Mouse (Mus musculus): ENCODE data around the gene Flrt1.

The Flrt1 gene

DNA sequence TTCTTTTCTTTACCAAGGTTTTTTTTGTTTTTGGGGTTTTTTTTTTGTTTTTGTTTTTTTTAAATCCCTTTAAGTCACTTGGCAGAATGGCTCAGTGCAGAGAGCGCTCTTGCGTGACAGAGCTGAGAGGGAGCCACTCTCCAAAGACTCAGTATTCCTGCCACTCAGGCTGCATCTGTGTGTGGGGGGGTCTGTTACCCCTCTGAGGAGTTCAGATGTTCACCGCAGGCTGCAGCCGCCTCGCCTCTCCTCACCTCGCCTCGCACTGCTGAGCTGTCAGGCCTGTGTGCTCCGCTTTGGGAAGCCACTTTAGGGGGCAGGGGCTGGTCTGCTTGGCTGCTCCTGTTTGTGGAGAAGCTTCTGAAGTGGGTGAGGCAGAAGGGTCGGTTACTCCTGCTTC is at the start of gene Flrt1:
TSS of gene Flrt1 (minus strand) at position 186 of the 400 bp plus-strand sequence.
- no peak for TF ChIP-seq GATA4 (IDR thresholded peaks at IDR 0.05; ENCODE audit: insufficient replicate concordance, low read length)

DNA sequence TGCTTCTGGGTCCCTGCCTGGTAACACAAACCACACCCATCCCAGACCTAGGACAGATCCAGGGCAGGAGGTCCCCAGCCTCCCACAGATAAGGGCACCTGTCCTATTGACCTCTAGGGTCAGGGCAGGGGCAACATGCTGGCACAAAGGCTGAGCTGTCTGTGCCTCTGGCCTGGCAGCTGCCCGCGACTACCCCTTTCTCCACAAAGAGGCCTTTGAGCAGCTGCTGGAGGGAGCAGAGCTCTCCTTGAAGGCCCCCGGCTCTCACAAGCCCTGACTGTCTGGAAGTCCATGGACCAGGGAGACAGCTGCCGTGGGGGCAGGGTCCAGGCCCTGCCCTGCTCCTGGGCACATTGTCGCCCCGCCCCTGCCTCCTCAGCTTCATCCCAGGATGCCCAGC is 49.7 kb upstream of the Flrt1 start:
- peak; percentile 82; the same call in 1 of the 2 replicates for TF ChIP-seq GATA4 (IDR thresholded peaks at IDR 0.05; ENCODE audit: insufficient replicate concordance, low read length)

DNA sequence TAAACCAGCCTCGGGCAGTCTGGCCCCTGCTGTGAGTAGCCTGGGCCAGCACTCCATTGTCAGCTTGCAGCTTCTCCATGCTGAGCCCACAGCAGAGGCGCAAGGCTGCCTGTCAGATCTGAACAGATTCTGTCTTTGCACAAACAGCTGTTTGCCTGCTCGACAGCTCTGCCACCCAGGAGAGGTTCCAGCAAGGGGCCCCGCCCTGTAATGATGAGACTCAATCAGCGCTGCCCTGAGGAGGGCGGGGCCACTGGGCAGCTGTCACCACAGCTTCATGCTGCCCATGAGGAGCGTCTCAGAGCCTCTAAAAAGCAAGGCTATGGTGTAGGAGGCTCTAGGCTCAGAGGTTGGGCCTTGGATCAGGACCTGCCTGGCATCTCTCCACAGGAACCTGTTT is 47.7 kb upstream of the Flrt1 start:
- TF ChIP-seq GATA4 (IDR thresholded peaks at IDR 0.05; ENCODE audit: insufficient replicate concordance, low read length): no peak

DNA sequence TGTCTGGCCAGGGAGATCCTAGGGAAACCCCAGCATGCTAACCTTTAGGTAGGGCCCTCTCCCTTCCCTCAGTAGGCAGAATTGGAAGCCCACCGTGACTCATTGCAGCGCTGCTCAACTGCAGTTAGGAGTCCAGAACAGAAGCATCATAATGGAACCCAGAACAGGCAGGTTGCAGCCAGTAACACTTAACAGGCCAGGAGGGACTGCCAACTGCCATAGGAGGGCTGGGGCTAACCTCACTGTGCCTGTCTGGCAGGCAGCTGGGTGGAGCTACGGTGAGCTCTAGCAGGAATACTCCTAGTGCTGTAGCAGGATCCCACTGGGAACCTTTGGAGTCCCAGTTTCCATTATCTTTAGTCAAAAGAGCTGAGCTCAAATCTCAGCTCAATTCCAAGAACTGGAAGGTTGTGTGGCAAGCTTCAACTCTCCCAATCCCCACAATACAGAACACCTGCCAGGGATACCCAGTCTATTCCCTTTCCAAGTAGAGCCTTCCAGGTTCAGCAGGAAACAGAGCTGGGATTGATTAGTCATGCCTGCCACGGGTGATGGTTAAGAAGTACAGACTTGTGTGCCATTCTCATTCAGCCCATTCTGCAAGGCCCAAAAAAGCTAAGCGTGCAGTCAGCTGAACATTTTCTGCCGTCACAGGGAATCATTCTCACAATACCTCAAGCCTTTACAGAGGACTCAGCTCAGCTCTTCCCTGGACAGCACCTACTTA is 46.6 kb upstream of the Flrt1 start:
- no peak for TF ChIP-seq GATA4 (IDR thresholded peaks at IDR 0.05; ENCODE audit: insufficient replicate concordance, low read length)

DNA sequence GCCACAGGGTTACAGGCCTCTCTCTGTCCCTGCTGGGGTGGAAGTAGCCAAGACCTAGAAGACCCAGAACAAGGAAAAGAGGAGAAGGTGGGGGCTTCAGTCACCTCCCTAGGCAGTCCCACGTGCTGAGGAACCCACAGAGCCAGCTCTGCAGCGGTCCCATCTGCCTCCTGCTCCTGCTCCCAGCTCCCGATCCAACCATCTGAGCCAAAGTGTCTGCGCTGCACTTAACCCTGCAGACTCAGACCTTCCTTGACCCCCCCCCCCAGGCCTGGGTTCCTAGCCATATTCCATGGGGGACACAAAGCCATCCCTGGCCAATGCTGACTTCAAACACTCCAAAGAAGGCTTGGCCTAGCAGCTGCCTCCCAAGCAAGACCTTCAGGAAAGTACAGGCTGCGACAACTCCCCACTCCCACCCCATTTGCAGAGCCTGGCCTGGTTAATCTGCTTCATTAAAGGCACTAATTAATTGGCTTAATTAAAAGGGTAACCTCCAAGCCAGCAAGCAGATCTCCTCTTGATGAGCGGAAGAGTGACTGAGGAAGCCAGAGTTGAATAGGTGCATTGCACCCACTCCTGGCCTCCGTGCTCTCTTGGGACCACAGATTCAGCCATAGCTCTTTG is 45.9 kb upstream of the Flrt1 start:
- TF ChIP-seq GATA4 (IDR thresholded peaks at IDR 0.05; ENCODE audit: insufficient replicate concordance, low read length): no peak

DNA sequence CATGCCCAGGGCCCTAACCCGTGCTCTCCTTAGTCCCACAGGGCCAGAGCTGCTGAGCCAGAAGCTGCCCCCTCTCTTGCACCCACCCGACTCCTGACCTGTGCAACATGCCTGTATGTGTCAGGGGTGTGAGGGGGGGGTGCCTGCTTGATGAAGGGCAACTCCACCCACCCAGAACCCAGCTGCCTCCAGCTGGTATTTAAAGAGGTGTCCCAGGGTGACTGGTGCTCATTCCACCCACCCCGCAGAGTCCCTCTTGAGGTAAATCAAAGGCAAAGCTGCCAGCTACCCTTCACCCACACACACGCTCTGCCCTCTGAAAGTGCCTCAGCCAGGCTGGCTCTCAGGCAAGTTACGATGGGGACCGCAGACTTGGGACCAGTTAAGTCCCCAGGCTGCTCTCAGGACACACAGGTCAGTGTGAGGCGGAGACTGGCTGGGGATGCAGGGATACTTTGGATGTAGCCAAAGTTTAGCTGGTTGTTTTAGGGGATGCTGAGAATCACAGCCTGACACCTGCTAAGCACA is 43.7 kb upstream of the Flrt1 start:
- no peak for TF ChIP-seq GATA4 (IDR thresholded peaks at IDR 0.05; ENCODE audit: insufficient replicate concordance, low read length)

DNA sequence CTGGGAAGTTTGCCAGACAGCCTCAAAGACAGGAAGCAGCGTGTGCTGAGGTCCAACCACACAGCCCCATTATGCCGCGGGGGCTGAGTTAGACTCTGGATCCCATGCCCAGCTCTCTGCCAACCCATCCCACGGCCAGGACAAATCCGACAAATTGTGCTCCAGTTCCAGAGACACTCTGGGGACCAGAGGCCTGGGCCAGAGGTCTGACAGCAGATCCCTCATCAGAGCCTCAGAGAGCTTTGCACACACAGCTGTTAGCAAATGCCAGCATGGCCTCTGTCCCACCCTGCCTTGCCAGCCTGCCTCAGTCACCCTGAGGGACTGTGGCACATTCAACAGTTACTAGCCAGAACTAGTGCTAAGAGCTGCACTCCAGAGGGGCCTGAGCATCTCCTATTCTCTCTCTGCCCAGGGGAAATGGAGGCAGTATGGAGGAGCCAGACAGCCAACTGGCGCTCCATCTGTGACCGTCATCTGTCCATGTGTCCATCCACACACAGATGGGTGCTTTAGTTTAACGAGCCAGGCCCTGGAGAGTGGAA is 43.1 kb upstream of the Flrt1 start:
- no peak for TF ChIP-seq GATA4 (IDR thresholded peaks at IDR 0.05; ENCODE audit: insufficient replicate concordance, low read length)

DNA sequence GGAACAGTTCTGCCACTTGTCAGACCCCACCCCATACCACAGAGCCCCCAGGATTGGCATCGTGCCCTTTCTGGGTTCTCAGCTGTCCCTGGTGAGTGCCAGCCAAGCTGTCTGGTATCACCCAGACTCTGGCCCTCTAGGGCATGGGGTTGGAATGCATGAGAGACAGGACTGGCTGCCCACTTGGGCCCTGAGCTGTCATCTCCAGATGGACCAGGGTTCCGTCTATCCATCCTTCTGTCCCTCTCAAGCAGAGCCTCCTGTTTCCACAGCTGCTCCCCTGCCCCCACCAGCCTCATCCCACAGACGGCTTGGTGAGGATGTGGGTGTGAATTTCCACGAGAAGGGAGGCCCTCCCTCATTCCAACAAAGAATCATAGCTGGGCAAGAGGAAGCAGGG is 42.6 kb upstream of the Flrt1 start:
- TF ChIP-seq GATA4 (IDR thresholded peaks at IDR 0.05; ENCODE audit: insufficient replicate concordance, low read length): no peak

DNA sequence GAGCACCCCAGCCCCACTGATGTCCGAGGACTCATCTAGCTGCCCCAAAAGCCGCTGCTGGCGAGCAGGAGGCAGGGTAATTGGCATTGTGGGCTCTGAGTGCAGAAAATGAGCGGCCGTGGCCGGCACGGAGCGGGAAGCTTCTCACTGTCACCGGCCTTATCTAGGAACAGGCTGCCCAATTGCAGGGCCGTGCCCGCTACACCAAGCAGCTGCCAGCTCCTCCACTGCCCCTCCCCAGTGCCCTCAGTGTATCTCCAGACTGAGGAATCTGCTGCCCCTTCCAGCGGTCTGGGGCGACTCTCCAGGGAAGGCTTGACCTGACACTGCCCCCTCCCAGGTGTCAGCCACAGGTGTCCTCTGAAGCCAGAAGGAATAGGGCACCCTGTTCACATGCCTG is 40.8 kb upstream of the Flrt1 start:
- TF ChIP-seq GATA4 (IDR thresholded peaks at IDR 0.05; ENCODE audit: insufficient replicate concordance, low read length): no peak

DNA sequence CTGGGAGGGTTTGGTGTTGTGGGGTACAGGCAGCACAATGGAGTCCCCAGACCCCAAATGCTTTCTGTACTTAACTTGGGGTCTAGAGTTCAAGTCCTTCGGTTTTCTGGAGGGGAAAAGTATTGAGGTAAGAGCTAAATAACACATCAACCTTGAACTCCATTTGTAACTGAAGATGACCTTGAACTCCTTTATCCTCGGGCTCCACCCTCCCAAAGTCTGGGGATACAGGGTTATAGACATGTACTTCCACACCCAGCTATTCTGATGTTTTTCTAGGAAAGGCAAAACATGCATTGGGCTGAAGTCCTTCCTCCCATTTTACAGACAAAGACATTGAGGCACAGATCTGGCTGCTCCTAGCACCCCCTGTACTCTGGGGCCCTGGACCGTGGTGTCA is 38.9 kb upstream of the Flrt1 start:
- no peak for TF ChIP-seq GATA4 (IDR thresholded peaks at IDR 0.05; ENCODE audit: insufficient replicate concordance, low read length)

DNA sequence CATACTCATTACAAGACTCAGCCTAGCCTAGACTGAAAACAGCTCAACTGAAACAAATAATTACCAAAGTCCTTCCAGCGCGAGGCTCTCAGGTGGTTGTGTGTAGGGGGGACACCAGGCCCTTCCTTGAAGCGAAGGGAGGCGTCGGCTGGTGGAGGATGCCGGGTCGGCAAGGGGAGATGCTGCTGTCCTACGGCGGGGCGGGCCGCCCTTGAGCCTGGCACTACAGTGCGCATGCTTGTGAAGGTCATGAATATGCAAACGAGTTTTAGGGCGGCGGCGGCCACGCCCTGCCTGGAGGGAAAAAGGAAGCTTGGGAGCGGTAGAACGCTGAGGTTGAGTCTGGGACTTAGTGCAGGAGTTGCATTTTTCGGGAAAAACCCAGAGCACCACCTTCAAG is 38.3 kb upstream of the Flrt1 start:
- no peak for TF ChIP-seq GATA4 (IDR thresholded peaks at IDR 0.05; ENCODE audit: insufficient replicate concordance, low read length)

DNA sequence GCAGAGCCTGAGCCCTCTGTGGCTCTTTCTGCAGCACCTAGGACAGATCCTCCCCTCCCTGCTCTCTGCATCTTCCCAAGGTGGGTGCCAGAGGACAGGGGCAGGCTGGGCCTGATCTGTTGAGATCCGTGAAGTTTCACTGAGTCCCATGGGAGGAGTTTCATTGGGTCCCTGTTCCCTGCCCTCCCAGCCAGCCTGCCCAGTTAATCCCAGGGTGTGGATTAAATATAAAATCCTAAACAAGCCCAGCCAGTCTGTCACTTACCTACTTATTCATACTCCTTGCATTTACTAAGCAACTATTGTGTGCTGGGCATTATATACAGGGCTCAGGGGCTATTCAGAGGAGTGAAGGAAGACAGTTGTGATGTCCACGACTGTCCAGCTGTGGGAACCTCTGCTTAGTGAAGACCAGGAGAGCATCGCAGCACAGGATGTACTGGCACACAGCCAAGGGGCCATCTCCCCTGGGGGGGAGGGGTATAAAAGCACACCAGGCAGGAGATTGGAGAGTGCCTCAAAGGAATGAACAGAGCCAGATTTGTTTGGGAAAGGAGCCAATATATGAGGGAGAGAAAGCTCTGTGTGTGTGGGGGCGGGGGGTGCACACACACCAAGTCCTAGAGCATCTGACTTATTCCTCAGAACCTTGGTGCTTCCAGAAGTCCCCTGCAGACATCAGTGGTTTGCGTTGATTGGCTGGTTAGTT is 36.8 kb upstream of the Flrt1 start:
- TF ChIP-seq GATA4 (IDR thresholded peaks at IDR 0.05; ENCODE audit: insufficient replicate concordance, low read length): no peak

DNA sequence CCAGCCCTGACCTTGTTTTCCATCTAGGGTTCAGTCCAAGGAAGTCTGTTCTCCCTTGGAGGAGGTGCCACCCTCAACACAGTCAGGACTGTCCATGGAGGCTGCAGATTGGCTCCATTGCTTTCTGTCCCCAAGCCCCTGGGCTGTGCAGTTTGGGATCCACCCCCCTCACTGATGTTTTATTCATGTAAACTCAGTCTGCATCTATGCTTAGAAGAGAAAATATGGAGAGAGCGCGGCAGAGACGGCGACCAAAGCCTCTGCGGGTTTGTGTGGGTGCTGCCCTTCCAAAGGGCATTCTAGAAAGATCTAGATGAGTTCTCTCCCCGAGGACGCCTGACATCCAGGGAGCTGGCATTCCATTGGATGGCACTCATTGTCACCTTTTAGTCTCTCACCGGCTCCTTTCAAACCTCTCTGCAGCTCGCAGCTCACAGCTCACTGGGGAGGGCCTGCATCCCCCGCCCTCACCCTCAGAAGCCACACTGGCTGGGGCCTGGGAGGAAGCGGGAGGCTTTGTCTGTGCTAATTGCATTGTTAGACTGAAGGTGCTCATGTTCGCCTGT is 35.4 kb upstream of the Flrt1 start:
- TF ChIP-seq GATA4 (IDR thresholded peaks at IDR 0.05; ENCODE audit: insufficient replicate concordance, low read length): no peak

DNA sequence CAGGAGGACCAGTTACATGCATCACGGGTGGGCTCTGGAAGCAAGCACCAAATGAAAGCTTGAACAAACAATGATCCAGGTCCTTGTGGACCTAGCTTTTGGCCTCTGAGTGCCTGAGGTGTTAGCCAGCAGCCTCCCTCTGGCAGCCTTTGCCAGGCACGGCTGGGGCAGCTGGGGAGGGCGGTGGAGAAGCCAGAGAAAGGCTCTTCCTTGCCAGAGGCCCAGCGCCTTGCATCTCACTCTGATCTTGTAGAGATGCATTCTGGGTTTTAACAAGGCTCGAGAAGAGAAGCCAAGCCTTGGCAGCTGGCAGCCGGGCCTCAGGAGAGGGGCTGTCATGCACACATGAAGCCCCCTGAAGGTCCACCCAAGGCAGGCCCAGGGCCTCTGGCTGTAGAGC is 34.8 kb upstream of the Flrt1 start:
- TF ChIP-seq GATA4 (IDR thresholded peaks at IDR 0.05; ENCODE audit: insufficient replicate concordance, low read length): no peak

DNA sequence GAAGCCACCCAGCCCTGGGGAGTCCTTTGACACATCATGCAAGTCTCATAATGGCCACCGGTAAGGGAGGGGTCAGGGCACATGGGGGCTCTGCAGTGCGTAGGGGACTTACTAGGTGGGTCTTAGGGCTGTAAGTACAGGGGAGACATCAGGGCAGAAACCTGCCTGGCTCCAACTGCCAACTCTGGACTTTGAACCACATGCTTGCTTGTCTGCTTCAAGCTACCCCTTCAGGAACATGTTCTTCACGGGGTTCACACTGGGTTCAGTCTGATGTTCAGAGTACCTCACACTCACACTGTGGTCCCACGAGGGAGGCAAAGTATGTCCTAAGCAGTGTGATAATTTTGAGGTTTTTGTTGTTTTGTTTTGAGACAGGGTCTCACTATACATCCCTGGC is 33.8 kb upstream of the Flrt1 start:
- no peak for TF ChIP-seq GATA4 (IDR thresholded peaks at IDR 0.05; ENCODE audit: insufficient replicate concordance, low read length)
